Mouse (Mus musculus) gastrocnemius, postnatal 36 days (tissue): ENCODE data around the gene Il17c. TPM values are rescaled to one million over a fixed set of nuclear protein-coding genes. Genes with fewer than 3 reads are reported as not detected.

Experiments used
- DNase-seq, 2 experiments: peaks; one replicate each; pipeline ENCODE4 v3.0.0; 2022
- intact Hi-C: fragments of 180-260 bp; cut with DNase I; formaldehyde crosslinking; loops from one replicate; pipeline ENCODE4 v1.15.1; 2025
- total RNA-seq, 2 experiments: library from RNA; stranded (reverse); gene quantifications; 2 replicates each; pipeline ENCODE4 v1.2.3; 2021

Gene Il17c
- total RNA-seq, 2 experiments from 2014 or later = not detected

- intact Hi-C loops = no loop called here
- DNase-seq = no peak
Measured at GRCm38 (mm10) chr8:122428163-122428562, 6.3 kb downstream of the Il17c start.

DNA sequence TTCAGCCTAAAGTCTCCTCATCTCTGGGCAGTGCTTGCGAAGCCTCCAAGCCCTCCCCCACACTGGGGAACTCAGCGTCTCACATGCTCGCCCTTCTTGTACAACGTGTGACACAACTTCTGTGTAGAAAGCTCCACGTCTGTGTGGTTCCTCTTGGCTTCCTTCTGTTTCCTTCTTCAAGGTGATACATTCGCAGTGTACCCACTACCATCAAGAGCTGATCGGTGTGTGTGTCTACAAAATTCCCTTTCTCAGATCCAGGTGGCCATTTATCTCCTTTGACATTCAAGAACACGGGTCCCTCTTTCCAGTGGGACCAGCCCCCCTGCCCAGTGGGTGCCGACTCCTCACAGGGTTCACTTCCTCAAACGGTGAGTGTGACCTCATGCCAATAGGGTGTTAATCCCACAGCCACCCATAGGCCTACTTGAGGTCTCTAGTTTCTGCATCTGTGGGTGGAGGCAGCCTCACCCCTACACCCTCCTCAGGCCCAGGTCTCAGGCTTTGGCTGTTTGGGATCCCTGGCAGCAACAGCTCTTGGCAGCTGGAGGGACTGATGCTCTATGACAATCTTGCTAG is 8.3 kb downstream of the Il17c start:
- DNase-seq = no peak
- intact Hi-C loops = no loop called here

GRCm38 (mm10) chr8:122430646-122431045 is 8.8 kb downstream of the Il17c start:
- intact Hi-C loops = no loop called here
- DNase-seq = no peak

GRCm38 (mm10) chr8:122431694-122432442 is 10.0 kb downstream of the Il17c start:
- intact Hi-C loops = no loop called here
- no peak for DNase-seq

DNA sequence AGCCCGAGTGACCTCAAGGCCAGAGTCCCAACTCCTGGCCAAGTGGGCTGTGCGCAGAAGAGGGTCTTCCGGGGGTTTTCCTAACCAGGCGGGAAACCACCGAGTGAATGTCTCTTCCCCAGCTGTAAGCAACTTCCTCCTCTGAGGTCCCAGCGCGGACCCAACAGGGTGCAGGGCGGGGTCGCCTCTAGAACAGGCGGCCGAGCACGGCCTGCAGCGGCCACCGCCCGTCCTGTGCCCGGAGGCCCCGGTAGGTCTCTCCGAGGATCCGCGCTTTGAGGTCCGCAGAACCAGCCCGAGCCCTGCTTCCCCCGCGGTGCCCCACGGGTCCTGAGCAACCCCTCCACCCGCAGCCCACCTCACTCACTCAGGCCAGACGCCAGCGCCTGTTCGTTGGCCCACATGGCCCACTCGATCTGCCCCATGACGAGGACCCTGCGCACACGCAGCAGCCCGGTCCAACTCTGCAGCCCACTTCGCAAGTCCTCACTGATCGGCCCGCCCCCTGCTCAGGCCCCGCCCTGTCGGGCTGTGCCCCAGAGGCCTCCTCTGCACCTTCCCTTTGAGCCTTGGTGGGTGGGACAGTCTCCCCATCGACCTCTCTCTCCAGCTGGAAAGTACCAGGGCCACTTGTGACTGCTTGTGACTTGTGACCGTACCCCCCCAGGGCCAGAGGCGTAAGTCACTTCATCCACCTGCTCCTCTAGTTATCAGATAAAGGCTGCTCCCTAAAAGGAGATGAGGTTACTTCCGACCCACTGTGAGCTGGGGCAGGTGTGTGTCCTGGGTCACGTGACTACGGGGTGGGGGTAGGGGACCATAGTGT is 10.8 kb downstream of the Il17c start, which contains the start of gene Cyba:
Cyba (minus strand) TSS at position 488 of the 826 bp plus-strand sequence.
- intact Hi-C loops = no loop called here
- DNase-seq = peak; percentile 68 to 70

- intact Hi-C loops = no loop called here
Measured at GRCm38 (mm10) chr8:122433269-122433905, 11.6 kb downstream of the Il17c start.

DNA sequence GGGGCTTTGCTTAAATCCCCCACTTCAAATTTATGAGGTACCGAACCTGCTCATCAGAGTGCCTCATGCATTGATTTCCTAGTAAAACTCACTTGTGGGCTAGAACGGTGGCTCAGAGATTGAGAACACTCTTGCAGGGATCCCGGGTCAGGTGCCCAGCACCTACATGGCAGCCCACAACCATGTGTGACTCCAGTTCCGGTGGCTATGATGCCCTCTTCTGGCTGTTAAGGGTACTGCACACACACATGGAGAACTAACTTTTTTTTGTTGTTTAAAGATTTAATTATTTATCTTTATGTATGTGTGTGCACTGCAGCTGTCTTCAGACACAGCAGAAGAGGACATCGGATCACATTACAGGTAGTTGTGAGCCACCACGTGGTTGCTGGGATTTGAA is 13.6 kb downstream of the Il17c start:
- intact Hi-C loops = loop anchor here (5.0 kb wide), 1 partner anchor 158 kb away; no protein-coding TSS in a partner anchor
- DNase-seq = no peak

More at GRCm38 (mm10) chr8:122433269-122433905, 11.6 kb downstream of the Il17c start:
- DNase-seq = no peak

DNA sequence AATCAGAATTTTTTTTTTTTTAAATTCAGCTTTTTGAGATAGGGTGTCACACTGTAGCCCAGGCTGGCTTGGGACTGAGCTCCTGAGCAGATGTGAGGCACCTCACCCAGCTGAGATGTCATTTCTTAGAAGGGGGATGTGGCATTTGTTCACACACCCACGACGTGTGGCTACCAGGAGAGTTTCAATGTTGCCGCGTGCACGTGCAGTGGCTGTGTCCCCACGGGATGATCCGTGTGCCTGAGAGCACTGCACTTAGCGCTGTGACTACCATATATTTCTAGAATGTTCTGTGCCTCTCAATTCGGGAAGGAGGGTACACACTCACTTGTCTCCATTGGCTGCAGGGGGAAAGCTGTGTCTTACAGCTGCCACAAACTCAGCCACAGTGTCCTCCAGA is 14.3 kb downstream of the Il17c start:
- no peak for DNase-seq
- intact Hi-C loops = loop anchor here (5.0 kb wide), 1 partner anchor 159 kb away; no protein-coding TSS in a partner anchor

GRCm38 (mm10) chr8:122436586-122437125 is 14.8 kb downstream of the Il17c start:
- DNase-seq = no peak
- intact Hi-C loops = loop anchor here (5.0 kb wide), 1 partner anchor 159 kb away; no protein-coding TSS in a partner anchor

- intact Hi-C loops = loop anchor here (5.0 kb wide), 1 partner anchor 161 kb away; no protein-coding TSS in a partner anchor
- DNase-seq = no peak
Measured at GRCm38 (mm10) chr8:122437708-122438331, 16.0 kb downstream of the Il17c start.

- DNase-seq = no peak
- intact Hi-C loops = loop anchor here (5.0 kb wide), 1 partner anchor 162 kb away; no protein-coding TSS in a partner anchor
Measured at GRCm38 (mm10) chr8:122439336-122439735, 17.5 kb downstream of the Il17c start.

DNA sequence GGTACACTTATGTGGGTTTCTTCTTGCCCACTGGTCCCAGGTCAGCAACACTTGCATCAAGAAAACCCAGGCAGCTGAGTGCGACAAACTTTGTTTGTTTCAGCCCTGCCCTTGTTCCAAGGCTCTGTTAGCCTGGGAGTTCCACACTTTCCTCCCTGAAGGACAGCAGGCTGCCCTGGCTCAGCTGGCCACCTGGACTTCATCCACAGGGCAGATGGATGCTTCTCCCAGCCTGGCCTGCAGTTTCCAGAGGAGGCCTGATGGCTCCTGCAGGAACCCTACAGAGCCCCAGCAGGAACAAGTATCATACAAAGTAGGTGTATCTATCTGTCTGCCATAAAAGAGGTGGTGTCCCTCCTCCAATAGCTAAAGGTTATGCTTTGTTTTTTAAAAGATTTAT is 19.5 kb downstream of the Il17c start:
- DNase-seq = no peak
- intact Hi-C loops = loop anchor here (5.0 to 10.0 kb wide), 2 partner anchors 104 to 1667 kb away; no protein-coding TSS in a partner anchor

DNA sequence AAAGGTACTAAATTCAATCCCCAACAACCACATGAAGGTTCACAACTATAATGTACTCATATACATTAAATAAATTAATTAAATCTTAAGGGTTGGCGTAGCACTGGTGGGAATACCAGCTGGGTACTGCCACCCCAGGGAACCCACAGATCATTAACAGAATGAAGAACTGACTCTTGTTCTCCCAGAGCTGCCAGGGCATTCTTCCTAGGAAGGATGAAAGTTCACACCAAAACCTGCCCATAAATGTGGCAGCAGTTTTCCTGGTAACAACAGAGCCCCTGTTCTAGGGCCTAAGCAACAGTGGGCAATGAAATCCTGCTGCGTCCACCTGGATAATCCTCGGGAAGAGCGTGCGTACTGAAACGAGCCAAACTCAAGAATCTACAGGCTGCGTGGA is 20.5 kb downstream of the Il17c start:
- DNase-seq = no peak
- intact Hi-C loops = loop anchor here (5.0 to 10.0 kb wide), 2 partner anchors 105 to 1668 kb away; no protein-coding TSS in a partner anchor

DNA sequence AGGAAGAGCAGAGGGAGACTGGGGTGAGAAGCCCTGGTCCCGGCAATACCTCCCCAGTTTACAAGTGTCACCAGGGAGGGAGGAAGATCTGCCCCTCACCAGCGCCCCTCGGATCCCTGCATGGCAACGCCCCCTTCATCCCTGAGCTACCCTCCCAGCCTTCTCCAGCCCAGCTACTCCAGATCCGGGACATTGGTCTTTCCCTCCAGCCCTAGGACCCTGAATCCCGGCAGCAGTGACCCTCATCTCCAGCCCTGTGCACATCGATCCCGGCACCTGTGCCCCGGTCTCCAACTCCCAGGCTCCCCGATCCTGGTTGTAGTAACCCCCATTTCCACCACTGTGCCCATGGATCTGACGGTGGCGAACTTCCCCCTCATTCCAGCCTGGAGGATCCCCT is 21.0 kb downstream of the Il17c start:
- intact Hi-C loops = loop anchor here (5.0 to 10.0 kb wide), 2 partner anchors 105 to 1668 kb away; no protein-coding TSS in a partner anchor
- DNase-seq = no peak

DNA sequence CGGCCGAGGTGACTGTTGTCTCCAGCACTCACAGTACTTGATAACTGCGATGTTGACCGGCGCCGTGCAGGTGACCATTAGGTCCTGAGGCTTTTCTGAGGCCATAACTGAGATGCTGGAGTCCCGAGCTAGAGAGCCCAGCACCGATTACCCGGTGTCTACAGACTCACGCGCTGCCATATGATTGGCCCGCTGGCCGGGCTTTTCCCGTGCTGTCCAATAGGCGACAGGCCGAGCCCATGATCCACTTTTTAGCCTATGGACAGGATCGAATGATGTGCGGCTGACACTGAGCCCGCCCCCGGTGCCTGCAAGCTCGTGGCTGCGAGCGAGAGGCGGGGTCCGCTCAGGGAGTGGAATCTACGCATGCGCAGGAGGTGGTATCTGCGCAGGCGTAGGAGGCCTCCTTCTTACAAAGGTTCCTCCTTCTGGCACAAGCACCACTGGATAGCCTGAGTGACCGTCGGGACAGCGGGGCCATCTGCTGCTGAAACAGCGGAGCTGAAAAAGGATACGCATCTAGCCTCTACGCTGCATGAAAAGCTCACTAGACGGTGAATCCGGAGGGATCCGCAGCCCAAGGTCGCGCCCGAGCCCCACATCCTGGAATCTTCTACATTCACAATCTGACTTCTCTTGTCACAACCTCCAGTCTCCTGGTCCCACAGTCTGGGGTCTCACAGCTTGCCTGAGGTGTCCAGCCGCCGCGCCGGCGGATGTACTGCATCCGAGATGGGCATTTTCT is 21.6 kb downstream of the Il17c start, which contains the start of gene Mvd:
Mvd (minus strand) TSS at position 161 of the 745 bp plus-strand sequence.
- intact Hi-C loops = loop anchor here (5.0 to 10.0 kb wide), 2 partner anchors 106 to 1669 kb away; no protein-coding TSS in a partner anchor

DNA sequence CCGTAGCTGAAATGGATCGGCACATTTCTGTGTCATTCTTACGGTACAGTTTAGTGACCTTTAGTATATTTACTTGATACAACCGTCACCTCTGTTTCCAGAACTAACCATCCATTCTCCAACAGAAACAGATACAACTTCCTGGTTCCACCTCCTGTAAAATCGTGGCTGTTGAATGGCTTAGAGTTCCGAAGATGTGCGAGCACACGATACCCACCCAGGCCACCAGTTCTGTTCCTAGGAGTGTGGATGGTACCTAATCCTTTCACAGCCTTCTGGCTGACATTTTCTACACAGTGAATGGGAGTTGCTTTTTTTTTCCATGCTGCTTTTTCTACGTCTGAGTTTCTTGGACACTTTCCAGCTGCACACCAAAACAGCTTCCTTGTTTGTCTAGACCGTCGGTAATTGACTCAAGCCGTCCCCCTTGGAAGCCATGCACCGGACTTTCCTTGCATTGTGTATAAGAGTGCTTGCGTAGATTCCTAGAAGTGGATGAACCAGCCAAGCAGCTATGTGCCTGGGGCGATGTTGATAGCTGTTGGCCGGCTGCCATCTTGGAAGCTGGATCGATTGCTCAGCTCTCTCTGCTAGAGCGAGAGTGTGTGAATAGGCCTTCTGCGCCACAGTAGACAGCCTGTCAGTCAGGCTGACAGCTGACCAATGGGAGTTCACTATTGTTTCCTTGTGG is 22.4 kb downstream of the Il17c start:
- DNase-seq = peak; percentile 77 to 79
- intact Hi-C loops = loop anchor here (5.0 to 10.0 kb wide), 2 partner anchors 107 to 1669 kb away; no protein-coding TSS in a partner anchor

More for the DNA sequence above, 21.6 kb downstream of the Il17c start, which contains the start of gene Mvd:
- DNase-seq = peak; percentile 97 to 99

DNA sequence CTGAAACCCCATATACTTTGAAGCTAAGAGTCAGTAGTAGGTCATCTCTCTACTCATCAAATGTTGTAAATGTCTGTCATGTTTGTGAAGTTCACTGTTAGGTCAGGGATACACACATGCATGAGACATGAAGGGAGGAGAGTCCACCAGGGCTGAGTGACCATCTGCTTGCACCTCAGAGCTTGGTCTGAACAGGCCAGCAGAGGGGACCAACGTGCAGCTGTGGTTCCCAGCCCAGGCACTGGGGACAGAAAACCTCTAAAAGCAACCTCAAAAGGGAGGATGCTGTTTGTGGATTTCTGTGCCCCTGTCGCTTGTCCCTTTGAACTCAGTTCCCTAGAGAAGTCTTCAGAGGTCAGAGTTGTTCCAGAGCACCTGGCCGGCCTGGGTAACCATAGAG is 23.4 kb downstream of the Il17c start:
- DNase-seq = no peak
- intact Hi-C loops = loop anchor here (10.0 kb wide), 1 partner anchor 1670 kb away; no protein-coding TSS in a partner anchor
